Mouse (Mus musculus): ENCODE data around the gene Hes5.

Gene Hes5

DNA sequence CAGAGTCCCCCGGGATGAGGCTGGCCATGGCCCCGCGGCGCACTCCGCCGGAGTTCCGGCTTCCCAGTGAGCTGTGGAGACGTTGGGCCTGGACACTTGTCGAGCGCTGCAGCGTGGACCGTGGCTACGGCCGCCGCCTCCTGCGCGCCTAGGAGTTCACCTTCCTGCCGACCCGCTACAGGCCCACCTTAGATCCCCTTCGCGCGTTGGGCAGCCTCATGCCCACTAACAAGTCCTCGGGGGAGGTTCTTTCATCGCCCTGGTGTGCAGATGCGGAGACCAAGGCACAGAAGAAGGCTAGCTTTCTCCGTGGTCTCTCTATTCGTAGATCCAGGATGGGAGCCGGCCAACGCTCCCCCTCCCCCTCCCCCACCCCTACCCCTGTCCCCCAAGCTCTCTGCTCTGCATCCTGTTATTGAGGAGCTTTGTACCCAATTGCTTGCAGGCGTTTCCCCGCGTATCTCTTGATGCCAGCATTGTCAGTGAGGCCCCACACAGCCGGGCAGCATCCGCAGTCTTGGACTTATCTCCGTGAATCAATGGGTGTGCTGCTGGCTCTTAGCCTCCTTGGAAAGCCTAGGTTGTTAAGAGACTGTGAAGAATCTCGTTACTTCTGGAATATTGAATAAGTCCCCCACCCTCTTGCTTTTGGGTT is 4.0 kb downstream of the Hes5 start:
- TF ChIP-seq NANOG (IDR thresholded peaks at IDR 0.05; ENCODE audit: borderline replicate concordance, low read length) (no peak), POU5F1 (IDR thresholded peaks at IDR 0.05; ENCODE audit: borderline replicate concordance, low read length) (no peak), CTCF (conservative IDR thresholded peaks at IDR 0.05; ENCODE audit: low read length) (no peak)
- peaks cover 34% of the 10 kb centered on the region for H3K36me3 ChIP-seq (ENCODE audit: insufficient read depth, low read length)
- H3K27me3 ChIP-seq (ENCODE audit: insufficient read depth, low read length): peaks cover 41% of the 10 kb centered on the region
- peaks cover 54% of the 10 kb centered on the region for H3K4me1 ChIP-seq (replicated peaks; ENCODE audit: low read depth, low read length)
- H3K4me3 ChIP-seq (replicated peaks; ENCODE audit: low read length): peak overlapping the region; percentile 91
- peaks cover 9% of the 10 kb centered on the region for H3K9me3 ChIP-seq (ENCODE audit: low read length)

DNA sequence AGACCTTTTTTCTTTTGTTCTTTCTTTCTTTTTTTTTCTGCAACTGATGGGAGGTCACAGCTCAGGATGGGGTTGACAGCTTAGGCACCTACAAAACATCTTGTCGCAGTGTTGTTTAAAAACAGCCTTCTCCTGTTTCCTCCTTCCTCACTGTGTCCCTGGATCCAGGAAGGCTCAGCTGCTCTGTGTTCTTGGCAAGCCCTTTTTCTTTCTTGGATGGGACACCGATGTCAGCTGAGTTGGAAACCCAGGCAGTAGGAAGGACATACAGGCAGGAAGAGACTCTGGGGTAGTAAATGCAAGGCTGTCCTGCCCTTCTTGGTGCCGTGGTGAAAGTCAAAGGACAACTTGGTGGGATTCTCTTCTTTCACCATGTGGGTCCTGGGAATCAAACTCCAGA is 5.1 kb downstream of the Hes5 start:
- TF ChIP-seq POU5F1 (IDR thresholded peaks at IDR 0.05; ENCODE audit: borderline replicate concordance, low read length) (no peak), CTCF (conservative IDR thresholded peaks at IDR 0.05; ENCODE audit: low read length) (no peak), NANOG (IDR thresholded peaks at IDR 0.05; ENCODE audit: borderline replicate concordance, low read length) (no peak)
- peaks cover 20% of the 10 kb centered on the region for H3K9me3 ChIP-seq (ENCODE audit: low read length)
- peaks cover 45% of the 10 kb centered on the region for H3K36me3 ChIP-seq (ENCODE audit: insufficient read depth, low read length)
- H3K4me1 ChIP-seq (replicated peaks; ENCODE audit: low read depth, low read length): peaks cover 46% of the 10 kb centered on the region
- H3K4me3 ChIP-seq (replicated peaks; ENCODE audit: low read length): no peak overlapping the region; the same call in 1 of the 2 replicates
- peaks cover 30% of the 10 kb centered on the region for H3K27me3 ChIP-seq (ENCODE audit: insufficient read depth, low read length)

DNA sequence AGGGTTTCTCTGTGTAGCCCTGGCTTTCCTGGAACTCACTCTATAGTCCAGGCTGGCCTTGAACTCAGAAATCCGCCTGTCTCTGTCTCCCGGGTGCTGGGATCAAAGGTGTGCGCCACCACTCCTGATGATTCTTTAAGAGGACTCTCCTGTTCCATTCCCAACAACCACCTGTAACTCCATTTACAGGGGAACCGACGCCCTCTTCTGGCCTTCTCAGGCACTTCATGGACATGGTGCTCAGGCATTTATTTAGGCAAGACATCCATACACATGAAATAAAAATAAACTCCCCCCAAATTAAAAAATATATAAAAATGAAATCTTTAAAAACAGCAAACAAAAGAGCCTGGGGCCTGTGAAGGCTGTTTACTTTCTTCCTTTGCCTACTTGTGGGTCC is 6.5 kb downstream of the Hes5 start:
- TF ChIP-seq POU5F1 (IDR thresholded peaks at IDR 0.05; ENCODE audit: borderline replicate concordance, low read length) (no peak), CTCF (conservative IDR thresholded peaks at IDR 0.05; ENCODE audit: low read length) (peak; percentile 58)
- peaks cover 34% of the 10 kb centered on the region for H3K9me3 ChIP-seq (ENCODE audit: low read length)
- peaks cover 58% of the 10 kb centered on the region for H3K36me3 ChIP-seq (ENCODE audit: insufficient read depth, low read length)
- H3K4me1 ChIP-seq (replicated peaks; ENCODE audit: low read depth, low read length): peaks cover 39% of the 10 kb centered on the region
- no peak overlapping the region for H3K4me3 ChIP-seq (replicated peaks; ENCODE audit: low read length)
- peaks cover 17% of the 10 kb centered on the region for H3K27me3 ChIP-seq (ENCODE audit: insufficient read depth, low read length)

DNA sequence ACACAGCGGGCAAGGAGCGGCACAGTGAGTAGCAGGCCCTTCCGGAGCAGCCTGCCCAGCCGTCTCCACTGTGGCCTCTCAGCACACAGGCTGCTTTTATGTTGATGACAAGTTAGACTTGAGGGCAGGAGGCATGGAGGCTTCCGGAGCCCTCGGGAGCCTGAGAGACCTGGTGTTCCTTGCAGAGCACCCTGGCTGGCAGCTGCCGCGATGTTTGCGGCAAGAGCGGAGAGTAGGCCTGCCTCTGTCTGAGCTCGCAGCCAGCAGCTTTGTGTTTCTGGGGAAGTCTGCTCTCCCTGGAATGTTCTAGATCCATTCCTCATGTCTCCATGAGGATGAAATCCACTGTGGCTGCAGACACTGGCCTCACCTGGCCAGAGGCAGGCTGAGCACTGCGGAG is 11.8 kb downstream of the Hes5 start:
- TF ChIP-seq CTCF (conservative IDR thresholded peaks at IDR 0.05; ENCODE audit: low read length) (no peak), POU5F1 (IDR thresholded peaks at IDR 0.05; ENCODE audit: borderline replicate concordance, low read length) (no peak; the same call in 1 of the 2 replicates), NANOG (IDR thresholded peaks at IDR 0.05; ENCODE audit: borderline replicate concordance, low read length) (no peak)
- H3K36me3 ChIP-seq (ENCODE audit: insufficient read depth, low read length): peaks cover 96% of the 10 kb centered on the region
- peaks cover 65% of the 10 kb centered on the region for H3K9me3 ChIP-seq (ENCODE audit: low read length)
- no peaks in the 10 kb centered on the region for H3K27me3 ChIP-seq (ENCODE audit: insufficient read depth, low read length)
- H3K4me3 ChIP-seq (replicated peaks; ENCODE audit: low read length): no peak overlapping the region
- peaks cover 10% of the 10 kb centered on the region for H3K4me1 ChIP-seq (replicated peaks; ENCODE audit: low read depth, low read length)

DNA sequence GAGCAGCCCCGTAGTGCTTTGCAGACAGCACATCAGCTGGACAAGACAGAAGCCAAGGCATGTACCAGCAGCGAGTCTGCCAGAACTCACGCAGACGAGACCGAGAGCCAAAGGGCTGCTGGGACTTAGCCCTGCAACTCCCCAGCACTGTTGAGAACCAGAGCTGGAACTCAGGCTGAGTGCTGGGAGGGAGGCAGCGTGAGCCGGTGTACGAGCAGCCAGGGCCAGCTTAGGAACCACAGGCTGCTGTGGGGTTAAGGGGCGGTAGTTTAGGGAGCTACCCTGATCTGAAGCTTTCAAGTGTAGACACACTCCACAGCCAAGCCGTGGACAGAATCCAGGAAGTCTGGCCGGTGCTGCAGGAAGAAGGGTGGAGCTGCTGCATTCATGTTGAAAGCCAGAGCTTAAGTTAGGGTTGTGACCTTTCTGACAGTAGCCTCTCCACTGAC is 13.5 kb downstream of the Hes5 start:
- H3K9me3 ChIP-seq (ENCODE audit: low read length): peaks cover 61% of the 10 kb centered on the region
- H3K36me3 ChIP-seq (ENCODE audit: insufficient read depth, low read length): peaks cover 100% of the 10 kb centered on the region
- no peak for TF ChIP-seq NANOG (IDR thresholded peaks at IDR 0.05; ENCODE audit: borderline replicate concordance, low read length)
- no peak overlapping the region for H3K4me3 ChIP-seq (replicated peaks; ENCODE audit: low read length)
- no peaks in the 10 kb centered on the region for H3K27me3 ChIP-seq (ENCODE audit: insufficient read depth, low read length)
- H3K4me1 ChIP-seq (replicated peaks; ENCODE audit: low read depth, low read length): peaks cover 19% of the 10 kb centered on the region

DNA sequence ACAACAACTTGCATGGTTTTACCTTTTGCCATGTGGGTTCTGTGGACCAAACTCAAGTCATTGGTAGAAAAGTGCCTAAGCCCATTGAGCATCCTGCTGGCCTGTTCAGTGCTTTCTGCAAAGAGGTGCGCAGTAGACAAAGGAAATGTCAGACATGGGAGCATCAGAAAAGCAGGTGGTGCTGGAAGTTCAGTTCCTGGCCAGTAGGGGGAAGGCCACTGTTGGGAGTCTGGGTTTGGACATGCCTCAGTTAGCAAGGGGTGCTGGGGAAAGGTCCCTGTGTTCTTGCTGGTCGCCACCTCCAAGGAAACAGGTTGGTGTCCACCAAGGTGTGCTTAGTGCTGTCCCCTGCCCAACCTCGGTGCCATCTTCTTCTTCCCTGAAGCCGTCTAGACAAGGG is 19.4 kb downstream of the Hes5 start:
- H3K9me3 ChIP-seq (ENCODE audit: low read length): peaks cover 2% of the 10 kb centered on the region; the same call in 1 of the 2 replicates
- peaks cover 15% of the 10 kb centered on the region for H3K27me3 ChIP-seq (ENCODE audit: insufficient read depth, low read length)
- TF ChIP-seq POU5F1 (IDR thresholded peaks at IDR 0.05; ENCODE audit: borderline replicate concordance, low read length): no peak
- peak; percentile 62 for TF ChIP-seq CTCF (conservative IDR thresholded peaks at IDR 0.05; ENCODE audit: low read length)
- no peak for TF ChIP-seq NANOG (IDR thresholded peaks at IDR 0.05; ENCODE audit: borderline replicate concordance, low read length)
- H3K4me3 ChIP-seq (replicated peaks; ENCODE audit: low read length): no peak overlapping the region
- H3K4me1 ChIP-seq (replicated peaks; ENCODE audit: low read depth, low read length): peaks cover 63% of the 10 kb centered on the region
- peaks cover 71% of the 10 kb centered on the region for H3K36me3 ChIP-seq (ENCODE audit: insufficient read depth, low read length)

DNA sequence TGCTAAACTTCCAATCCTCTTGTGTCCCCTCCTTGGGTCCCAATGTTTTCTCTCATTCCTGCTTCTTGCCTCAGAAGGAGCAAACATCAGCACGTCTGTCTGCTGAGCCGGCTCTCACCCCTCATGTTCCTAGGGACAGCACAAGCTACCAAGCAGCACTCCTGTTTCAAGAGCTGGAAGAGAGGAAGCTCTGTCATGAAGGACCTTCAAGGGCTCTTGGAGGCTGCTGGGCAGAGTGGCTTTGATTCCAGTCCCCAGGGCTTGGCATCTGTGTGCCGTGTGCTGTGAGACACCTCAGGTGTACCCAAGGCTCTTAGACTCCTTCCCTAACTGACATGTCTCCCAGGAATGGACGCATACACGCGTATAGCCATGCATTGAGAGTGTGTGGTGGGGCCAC is 20.4 kb downstream of the Hes5 start:
- TF ChIP-seq NANOG (IDR thresholded peaks at IDR 0.05; ENCODE audit: borderline replicate concordance, low read length) (no peak), POU5F1 (IDR thresholded peaks at IDR 0.05; ENCODE audit: borderline replicate concordance, low read length) (no peak), CTCF (conservative IDR thresholded peaks at IDR 0.05; ENCODE audit: low read length) (no peak)
- Histone ChIP-seq H3K4me3 (replicated peaks; ENCODE audit: low read length) (no peak overlapping the region), H3K4me1 (replicated peaks; ENCODE audit: low read depth, low read length) (peaks cover 71% of the 10 kb centered on the region), H3K27me3 (ENCODE audit: insufficient read depth, low read length) (peaks cover 19% of the 10 kb centered on the region), H3K9me3 (ENCODE audit: low read length) (no peaks in the 10 kb centered on the region), H3K36me3 (ENCODE audit: insufficient read depth, low read length) (peaks cover 62% of the 10 kb centered on the region)

DNA sequence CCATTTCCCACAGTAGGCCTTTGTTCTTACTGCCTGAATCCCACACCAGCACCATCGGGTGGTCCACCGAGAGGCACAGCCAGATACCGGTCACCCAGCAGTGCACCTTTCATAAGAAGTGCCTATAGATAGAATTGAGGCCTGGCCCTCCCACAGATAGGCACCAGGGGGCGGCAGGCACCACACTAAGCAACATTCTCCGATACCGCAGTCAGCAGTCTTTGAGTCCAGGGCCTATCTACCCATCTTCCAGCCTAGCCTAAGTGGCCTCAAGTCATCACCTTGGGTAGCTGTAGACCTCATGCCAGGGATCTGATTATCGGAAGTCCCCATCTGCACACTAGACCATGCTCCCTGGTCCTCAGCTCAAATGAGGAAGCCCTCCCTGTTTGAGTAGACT is 20.8 kb downstream of the Hes5 start:
- peaks cover 57% of the 10 kb centered on the region for H3K36me3 ChIP-seq (ENCODE audit: insufficient read depth, low read length)
- peaks cover 23% of the 10 kb centered on the region for H3K27me3 ChIP-seq (ENCODE audit: insufficient read depth, low read length)
- no peaks in the 10 kb centered on the region for H3K9me3 ChIP-seq (ENCODE audit: low read length)
- no peak overlapping the region for H3K4me3 ChIP-seq (replicated peaks; ENCODE audit: low read length)
- TF ChIP-seq NANOG (IDR thresholded peaks at IDR 0.05; ENCODE audit: borderline replicate concordance, low read length) (no peak), CTCF (conservative IDR thresholded peaks at IDR 0.05; ENCODE audit: low read length) (no peak; the same call in 1 of the 2 replicates), POU5F1 (IDR thresholded peaks at IDR 0.05; ENCODE audit: borderline replicate concordance, low read length) (no peak)
- peaks cover 76% of the 10 kb centered on the region for H3K4me1 ChIP-seq (replicated peaks; ENCODE audit: low read depth, low read length)
